Mouse (Mus musculus) bone marrow, adult 2 months (tissue): ENCODE measurements around the gene Notum. TPM values are rescaled to one million over a fixed set of nuclear protein-coding genes. Genes with fewer than 3 reads are reported as not detected.
"Not testable (repeated sequence)": the region's sequence is repeated elsewhere in the genome, so short reads cannot be mapped to it uniquely, and the experiment has no call there.

Experiments
- H3K27ac ChIP-seq: fragments of 200-500 bp; 2 replicates; pipeline ENCODE4 v1.5.1; 2012; ENCODE audit warnings: low read depth, mild to moderate bottlenecking, control low read depth, inconsistent platforms, low read length; ENCODE audit not compliant: control insufficient read depth, poor library complexity, insufficient read depth
- H3K4me1 ChIP-seq: fragments of 200-500 bp; 2 replicates; pipeline ENCODE4 v1.6.1; 2011; ENCODE audit warnings: low read length; ENCODE audit not compliant: control insufficient read depth, insufficient read depth
- H3K4me3 ChIP-seq: fragments of 200-500 bp; replicated peaks from 2 replicates; pipeline ENCODE3; 2011; ENCODE audit warnings: mild to moderate bottlenecking, low read depth, low read length, control low read depth; ENCODE audit not compliant: control insufficient read depth
- CTCF ChIP-seq: fragments of 200-500 bp; IDR thresholded peaks from 2 replicates; pipeline ENCODE4 v1.5.1; 2011; ENCODE audit warnings: low read length, control low read depth; ENCODE audit not compliant: control insufficient read depth, insufficient read depth
- POLR2A ChIP-seq: fragments of 200-500 bp; IDR thresholded peaks from 2 replicates; pipeline ENCODE4 v1.6.1; 2011; ENCODE audit warnings: low read depth, mild to moderate bottlenecking, control low read depth, low read length, borderline replicate concordance; ENCODE audit not compliant: control insufficient read depth
- WGBS: fragments of 180-500 bp; shearing (Covaris S2); methylation state at CpG from one replicate; pipeline ENCODE4 v1.1.7; 2018; 5-methylcytosine and 5-hydroxymethylcytosine counted together
- polyA plus RNA-seq: library from polyadenylated mRNA; stranded (reverse); fragments of >200 nt; gene quantifications from 2 replicates; pipeline ENCODE4 v1.2.4, GENCODE M21; 2011; ENCODE audit warnings: low replicate concordance; ENCODE audit not compliant: missing spikeins, insufficient read depth, insufficient read length

The Notum gene
- polyA plus RNA-seq, 1 experiment: not detected

DNA sequence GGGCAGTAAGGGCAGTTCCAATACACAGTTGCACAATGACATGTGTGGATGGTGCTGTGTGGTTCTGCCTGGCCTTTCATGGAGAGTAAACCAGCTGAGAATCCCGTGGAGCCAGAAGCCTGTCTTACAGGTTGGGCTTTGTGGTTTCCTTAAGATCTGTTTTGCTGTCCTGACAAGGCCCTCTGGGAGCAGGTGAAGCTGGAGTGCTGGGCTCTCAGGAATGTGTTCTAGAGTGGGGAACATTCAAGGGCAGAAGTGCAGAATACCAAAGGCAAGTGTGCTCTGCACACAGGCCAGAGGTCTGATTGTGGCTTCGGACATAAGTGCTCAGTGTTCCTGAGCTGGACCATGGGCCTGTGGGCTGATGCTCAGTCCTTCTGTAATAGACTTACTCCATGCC is 23.7 kb upstream of the Notum start:
- Histone ChIP-seq H3K27ac (no peak overlapping the region), H3K4me3 (no peak overlapping the region), H3K4me1 (no peaks in the 10 kb centered on the region)
- 82% methylated on average over 2 of the region's 2 CpGs for WGBS
- no peak for TF ChIP-seq CTCF
- no peak for TF ChIP-seq POLR2A

GRCm38 (mm10) chr11:120684086-120684485 is 23.1 kb upstream of the Notum start:
- no peaks in the 10 kb centered on the region for H3K4me1 ChIP-seq
- TF ChIP-seq POLR2A: no peak
- H3K27ac ChIP-seq: no peak overlapping the region
- 87% methylated on average over 2 of the region's 2 CpGs for WGBS
- H3K4me3 ChIP-seq: no peak overlapping the region

DNA sequence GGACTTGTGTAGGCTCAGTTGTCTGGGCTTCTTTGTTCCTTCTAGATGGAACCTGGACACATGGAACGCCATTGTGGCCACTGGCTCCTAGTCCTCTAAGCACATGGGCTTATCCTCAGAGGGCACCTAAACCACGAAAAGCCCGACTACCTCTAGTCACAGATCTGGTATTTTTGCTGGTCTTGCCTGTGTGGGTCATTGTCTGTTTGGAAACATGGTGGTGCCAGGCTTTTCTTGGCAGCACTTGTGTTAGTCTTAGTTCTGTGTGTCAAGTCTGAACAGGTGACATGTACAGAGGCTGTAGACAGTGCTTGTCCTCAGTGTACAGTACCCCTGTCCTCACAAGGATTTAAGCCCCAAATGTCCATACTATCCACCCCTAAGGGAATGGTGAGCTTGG is 22.6 kb upstream of the Notum start:
- H3K27ac ChIP-seq: no peak overlapping the region
- TF ChIP-seq CTCF (no peak), POLR2A (no peak)
- H3K4me1 ChIP-seq: no peaks in the 10 kb centered on the region
- no peak overlapping the region for H3K4me3 ChIP-seq
- 76% methylated on average over 3 of the region's 3 CpGs for WGBS

DNA sequence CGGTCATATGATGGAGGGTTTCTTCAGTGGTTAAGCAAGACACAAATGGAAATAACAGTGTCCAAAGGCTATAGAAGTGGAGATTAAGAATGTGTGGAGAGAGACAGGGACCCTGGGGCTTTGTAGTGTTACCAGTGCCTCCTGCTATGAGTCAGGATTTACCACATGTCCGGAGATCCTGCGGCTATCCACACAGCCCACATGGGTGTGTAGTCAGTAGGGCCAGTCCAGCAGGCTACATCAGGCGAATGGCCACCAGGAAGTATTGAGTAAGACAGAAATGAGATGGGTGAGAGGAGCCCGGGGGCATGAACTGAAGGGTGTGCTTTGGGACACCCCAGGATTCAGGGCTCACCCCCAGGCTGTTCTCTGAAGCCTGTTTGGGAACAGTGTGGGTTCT is 21.7 kb upstream of the Notum start:
- TF ChIP-seq CTCF: no peak
- TF ChIP-seq POLR2A: no peak
- Histone ChIP-seq H3K4me1 (no peaks in the 10 kb centered on the region), H3K4me3 (no peak overlapping the region), H3K27ac (no peak overlapping the region)
- WGBS: 71% methylated on average over 5 of the region's 5 CpGs

DNA sequence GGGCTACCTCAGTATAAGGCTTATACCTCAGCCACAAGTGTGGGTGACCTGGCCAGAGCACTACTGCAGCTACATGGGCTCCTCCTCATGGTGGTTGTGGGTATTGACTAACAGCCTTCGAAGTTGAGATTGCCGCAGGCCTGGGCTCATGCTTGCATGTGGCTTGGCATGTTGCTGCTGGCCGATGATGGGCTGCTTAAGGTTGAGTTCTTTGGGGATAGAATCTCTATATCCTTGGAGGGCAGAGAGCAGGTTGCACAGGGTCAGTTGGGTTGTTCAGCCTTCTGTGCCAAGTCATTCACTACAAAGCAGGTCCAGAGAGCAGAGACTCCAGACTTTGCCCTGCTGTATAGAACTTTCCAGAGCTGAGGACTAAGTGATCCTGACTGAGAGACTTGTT is 18.9 kb upstream of the Notum start:
- TF ChIP-seq POLR2A (no peak), CTCF (peak; percentile 67)
- Histone ChIP-seq H3K27ac (no peak overlapping the region), H3K4me1 (no peaks in the 10 kb centered on the region), H3K4me3 (no peak overlapping the region)
- WGBS: 57% methylated on average over 3 of the region's 3 CpGs

DNA sequence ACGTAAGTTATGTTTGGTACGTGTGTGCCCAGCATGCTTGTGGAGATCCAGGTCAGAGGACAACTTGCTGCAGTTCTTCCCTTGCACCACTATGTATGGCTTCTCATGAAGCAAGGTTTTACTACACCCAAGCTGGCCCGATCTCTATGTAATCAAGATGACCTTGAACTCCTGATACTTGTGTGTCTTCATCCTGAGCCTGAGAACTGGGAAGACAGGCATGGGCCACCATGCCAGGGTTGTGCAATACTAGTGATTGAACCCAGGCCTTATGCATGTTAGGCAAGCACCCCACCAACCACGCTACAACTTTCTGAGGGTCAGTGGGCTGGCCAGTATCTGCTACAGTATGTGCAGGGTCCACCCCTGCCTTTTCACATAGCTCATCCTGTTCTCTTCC is 16.0 kb upstream of the Notum start:
- Histone ChIP-seq H3K4me3 (no peak overlapping the region), H3K4me1 (peaks cover 2% of the 10 kb centered on the region; the same call in 1 of the 2 replicates), H3K27ac (no peak overlapping the region)
- no peak for TF ChIP-seq POLR2A
- TF ChIP-seq CTCF: no peak
- WGBS: 83% methylated on average over 4 of the region's 4 CpGs

DNA sequence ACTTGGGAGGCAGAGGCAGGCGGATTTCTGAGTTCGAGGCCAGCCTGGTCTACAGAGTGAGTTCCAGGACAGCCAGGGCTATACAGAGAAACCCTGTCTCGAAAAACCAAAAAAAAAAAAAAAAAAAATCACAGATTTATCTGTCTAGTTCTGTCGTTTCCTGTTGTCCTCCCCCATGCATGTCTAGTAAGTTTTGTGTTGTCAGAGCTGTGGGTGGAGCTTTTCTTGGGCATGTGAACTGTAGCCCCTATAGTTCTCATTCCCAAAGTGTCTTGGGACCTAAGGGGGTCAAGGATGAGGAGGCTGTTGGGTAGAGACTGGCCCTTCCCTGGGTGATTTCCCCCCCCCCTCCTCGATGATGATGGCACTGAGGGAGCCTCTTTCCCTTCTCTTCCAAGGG is 14.9 kb upstream of the Notum start:
- H3K4me1 ChIP-seq, H3K27ac ChIP-seq, H3K4me3 ChIP-seq: not testable (repeated sequence)
- 52% methylated on average over 5 of the region's 5 CpGs for WGBS

GRCm38 (mm10) chr11:120673594-120674122 is 12.7 kb upstream of the Notum start:
- H3K4me1 ChIP-seq: peaks cover 2% of the 10 kb centered on the region; the same call in 1 of the 2 replicates
- H3K27ac ChIP-seq: peak overlapping the region; percentile 96
- WGBS: 30% methylated on average over 12 of the region's 12 CpGs
- TF ChIP-seq CTCF (no peak), POLR2A (no peak)
- peak overlapping the region; percentile 84 for H3K4me3 ChIP-seq
